Mouse (Mus musculus): ENCODE results near the gene Nkap.
A peak's percentile ranks its signal among the peaks of the same experiment; 100 is the strongest.
"Not testable (repeated sequence)": the region's sequence is repeated elsewhere in the genome, so short reads cannot be mapped to it uniquely, and the experiment has no call there.

Nkap gene

GRCm38 (mm10) chrX:37157839-37158238 lies 31.2 kb downstream of the Nkap start:
- DNase-seq (ENCODE audit: low spot score) = no peak

GRCm38 (mm10) chrX:37161169-37161568 lies 34.6 kb downstream of the Nkap start:
- DNase-seq (ENCODE audit: low spot score) = no peak

GRCm38 (mm10) chrX:37163115-37163514 lies 36.5 kb downstream of the Nkap start:
- no peak for DNase-seq (ENCODE audit: low spot score)

GRCm38 (mm10) chrX:37167085-37167484 lies 40.5 kb downstream of the Nkap start:
- DNase-seq (ENCODE audit: low spot score) = peak; percentile 54

GRCm38 (mm10) chrX:37168742-37169141 lies 42.1 kb downstream of the Nkap start, which contains the start of gene Akap14:
Gene Akap14, minus strand, starts transcription at chrX:37168842.
- DNase-seq (ENCODE audit: low spot score) = no peak

GRCm38 (mm10) chrX:37184401-37184800 lies 57.8 kb downstream of the Nkap start:
- DNase-seq (ENCODE audit: low spot score) = not testable (repeated sequence)

- no peak for DNase-seq (ENCODE audit: low spot score)
These were observed 64.1 kb downstream of the Nkap start for GRCm38 (mm10) chrX:37190755-37191104.

- DNase-seq (ENCODE audit: low spot score) = peak; percentile 82
These were observed 64.6 kb downstream of the Nkap start, which contains the start of the genes Ndufa1 and Rnf113a1 for GRCm38 (mm10) chrX:37191105-37191743. Gene Ndufa1, minus strand, starts transcription at chrX:37191163. Gene Rnf113a1, plus strand, starts transcription at chrX:37191245.

- DNase-seq (ENCODE audit: low spot score) = no peak
These were observed 65.3 kb downstream of the Nkap start for GRCm38 (mm10) chrX:37191744-37192379.

GRCm38 (mm10) chrX:37198676-37199075 lies 72.1 kb downstream of the Nkap start:
- DNase-seq (ENCODE audit: low spot score) = no peak
